Mouse (Mus musculus) liver, embryonic 14.5 days (tissue): Measurements from ENCODE around the gene Egfr.

ENCODE experiments used
- CTCF ChIP-seq: IDR thresholded peaks from 2 replicates; pipeline ENCODE4 v1.5.1; 2016; ENCODE audit warnings: antibody characterized with exemption, low read depth, control low read depth
- EP300 ChIP-seq: IDR thresholded peaks from 2 replicates; pipeline ENCODE4 v1.6.1; 2016; ENCODE audit warnings: antibody characterized with exemption, low read depth

GRCm38 (mm10) chr11:16958520-16958919, 206.5 kb downstream of the Egfr start:
- TF ChIP-seq CTCF (no peak), EP300 (no peak; the same call in 1 of the 2 replicates)
